Mouse (Mus musculus): Measurements from ENCODE around the gene Klhdc8a.

- TF ChIP-seq CTCF (IDR thresholded peaks at IDR 0.05; ENCODE audit: extremely low read depth, insufficient read length, insufficient replicate concordance, low read depth, low read length) (no peak), POLR2A (IDR thresholded peaks at IDR 0.05; ENCODE audit: low read depth, low read length) (no peak)
Observed at GRCm38 (mm10) chr1:132299744-132300143, 1.3 kb downstream of the Klhdc8a start.
